Mouse (Mus musculus) liver, embryonic 14.5 days (tissue): ENCODE results near the gene Fndc3a. TPM values are rescaled to one million over a fixed set of nuclear protein-coding genes. Genes with fewer than 3 reads are reported as not detected.

Experiments
- ATAC-seq: fragments of 200-750 bp; cut with Nextera tagmentation; 2 replicates; pipeline ENCODE4 v1.8.0; 2017; ENCODE audit warnings: moderate number of reproducible peaks, mild to moderate bottlenecking, moderate library complexity; ENCODE audit not compliant: insufficient read depth
- DNase-seq, 3 experiments: peaks; one replicate each; pipeline ENCODE4 v3.0.0-alpha.2; 2012 to 2013; ENCODE audit warnings: low read depth in 3 of 3, low spot score in 3 of 3
- H3K27ac ChIP-seq: fragments of 300-500 bp; sonication (generic); 2 replicates; pipeline ENCODE4 v1.5.1; 2014; ENCODE audit warnings: moderate library complexity, mild to moderate bottlenecking, control low read depth, inconsistent platforms
- H3K27me3 ChIP-seq: fragments of 300-500 bp; sonication (generic); 2 replicates; pipeline ENCODE4 v1.6.1; 2014; ENCODE audit warnings: mild to moderate bottlenecking, low read length, moderate library complexity; ENCODE audit not compliant: control insufficient read depth, insufficient read depth
- H3K36me3 ChIP-seq: fragments of 300-500 bp; sonication (generic); replicated peaks from 2 replicates; pipeline ENCODE4 v1.6.1; 2014; ENCODE audit warnings: low read depth; ENCODE audit not compliant: control insufficient read depth, insufficient read depth
- H3K4me1 ChIP-seq, 2 experiments: fragments of 200-500 bp in 1 of 2; fragments of 300-500 bp in 1 of 2; sonication (generic) in 1 of 2; replicated peaks; 2 replicates each; pipeline ENCODE4 v1.6.1; 2012 to 2014; ENCODE audit warnings: antibody characterized with exemption in 1 of 2, inconsistent platforms in 1 of 2, low read length in 1 of 2; ENCODE audit not compliant: control insufficient read depth in 2 of 2, insufficient read depth in 2 of 2
- H3K4me2 ChIP-seq: fragments of 300-500 bp; sonication (generic); 2 replicates; pipeline ENCODE4 v1.6.1; 2014; ENCODE audit warnings: low read depth, mild to moderate bottlenecking, control low read depth, moderate library complexity
- H3K4me3 ChIP-seq, 2 experiments: fragments of 200-500 bp in 1 of 2; fragments of 300-500 bp in 1 of 2; sonication (generic) in 1 of 2; 2 replicates each; pipeline ENCODE4 v1.5.1; 2012 to 2014; ENCODE audit warnings: low read depth in 2 of 2, low read length in 2 of 2, mild to moderate bottlenecking in 2 of 2, control low read depth in 1 of 2, inconsistent platforms in 1 of 2, moderate library complexity in 1 of 2; ENCODE audit not compliant: insufficient read depth in 1 of 2
- H3K9ac ChIP-seq: fragments of 300-500 bp; sonication (generic); replicated peaks from 2 replicates; pipeline ENCODE4 v1.6.1; 2014; ENCODE audit warnings: mild to moderate bottlenecking, control low read depth, moderate library complexity
- H3K9me3 ChIP-seq: fragments of 300-500 bp; sonication (generic); 2 replicates; pipeline ENCODE4 v1.6.1; 2016; ENCODE audit warnings: low read length, mixed read lengths; ENCODE audit not compliant: control insufficient read depth
- CTCF ChIP-seq: IDR thresholded peaks from 2 replicates; pipeline ENCODE4 v1.5.1; 2016; ENCODE audit warnings: antibody characterized with exemption, low read depth, control low read depth
- EP300 ChIP-seq: IDR thresholded peaks from 2 replicates; pipeline ENCODE4 v1.6.1; 2016; ENCODE audit warnings: antibody characterized with exemption, low read depth
- WGBS: fragments of 180-500 bp; shearing (Covaris S2); extraction: QIAGEN DNeasy Blood & Tissue Kit; methylation state at CpG from one replicate; pipeline ENCODE4 v1.1.7; 2014; ENCODE audit not compliant: insufficient replicate concordance; 5-methylcytosine and 5-hydroxymethylcytosine counted together
- polyA plus RNA-seq, 2 experiments: library from polyadenylated mRNA; depleted of rRNA in 1 of 2; stranded (reverse) in 1 of 2; unstranded in 1 of 2; fragments of >200 nt; fragmentation: Nextera tagmentation in 1 of 2; extraction: Ambion mirVana in 1 of 2; gene quantifications; 2 replicates each; pipeline versions ENCODE4 v1.2.1 to v1.2.3; 2012 to 2014

Gene Fndc3a
- polyA plus RNA-seq, 2 experiments = 5.5 to 6.8 TPM

DNA sequence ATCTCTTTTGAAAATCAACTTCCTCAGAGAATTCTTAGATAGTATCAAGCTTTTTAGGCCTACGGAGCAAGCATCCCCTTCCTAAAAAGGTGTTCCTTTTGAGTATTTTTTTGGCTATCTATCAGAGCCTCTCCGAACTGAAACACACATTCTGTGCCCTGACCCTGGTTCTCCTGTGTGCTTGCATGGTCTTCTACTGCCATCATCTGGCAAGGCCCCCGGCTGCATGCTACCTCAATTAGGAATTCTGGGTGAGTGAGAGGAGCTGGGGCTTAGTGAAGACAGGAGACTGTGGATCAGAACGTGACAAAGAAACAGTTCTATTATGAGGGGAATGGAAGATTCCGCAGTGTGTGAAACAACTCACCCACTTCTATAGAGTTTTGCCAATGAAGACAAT is 193.4 kb downstream of the Fndc3a start:
- Histone ChIP-seq H3K4me1 (no peaks in the 10 kb centered on the region), H3K36me3 (no peaks in the 10 kb centered on the region), H3K4me2 (no peak overlapping the region), H3K9me3 (no peaks in the 10 kb centered on the region), H3K27ac (no peak overlapping the region), H3K4me3 (no peak overlapping the region), H3K27me3 (no peaks in the 10 kb centered on the region), H3K9ac (no peak overlapping the region)
- WGBS = 18% methylated on average over 5 of the region's 5 CpGs
- ATAC-seq (no peak), DNase-seq (no peak)
- TF ChIP-seq CTCF (peak; percentile 57), EP300 (no peak)

DNA sequence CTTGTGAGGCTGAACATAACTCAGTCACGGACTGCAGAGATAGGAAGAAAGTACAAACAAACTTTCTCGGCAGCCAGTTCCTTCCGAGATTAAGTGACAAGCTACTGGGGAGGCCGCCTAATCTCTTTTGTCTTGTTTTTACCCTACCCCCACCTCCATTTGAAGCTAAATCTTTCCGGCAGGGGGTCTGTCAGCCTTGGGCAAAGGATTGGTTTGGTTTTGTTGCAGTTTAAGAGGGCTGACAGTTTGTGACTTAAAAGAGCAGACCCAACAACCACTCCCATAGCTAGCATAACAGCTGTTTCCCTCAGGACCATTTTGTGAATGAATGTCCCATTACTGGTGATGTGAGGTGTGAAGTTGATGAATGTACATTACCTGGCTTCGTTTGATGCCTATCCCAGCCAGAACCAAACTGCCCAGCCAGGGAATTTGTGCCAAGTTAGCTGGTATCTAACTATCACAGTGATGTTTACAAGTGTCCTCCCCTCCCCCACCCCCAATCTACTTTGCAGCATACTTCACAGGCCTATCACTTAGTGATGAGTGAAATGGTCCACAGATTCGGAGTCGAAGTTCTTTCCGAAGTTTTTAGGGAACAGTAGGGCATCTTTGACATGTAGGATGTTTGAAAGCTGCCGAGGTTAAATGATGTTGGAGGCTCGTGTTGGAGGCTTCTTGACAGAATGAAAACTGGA is 202.9 kb downstream of the Fndc3a start:
- DNase-seq (no peak), ATAC-seq (no peak)
- no peaks in the 10 kb centered on the region for H3K9me3 ChIP-seq
- peak overlapping the region in 1 of 2 experiments; percentile 16; a peak in 2 of 4 replicates for H3K4me3 ChIP-seq
- H3K4me1 ChIP-seq = peaks cover 0 to 5% of the 10 kb centered on the region in 2 experiments; a peak in 1 of 4 replicates
- H3K36me3 ChIP-seq = no peaks in the 10 kb centered on the region
- no peak overlapping the region for H3K9ac ChIP-seq
- 18% methylated on average over 11 of the region's 11 CpGs for WGBS
- no peak overlapping the region for H3K27ac ChIP-seq
- TF ChIP-seq EP300 (no peak), CTCF (no peak)
- no peaks in the 10 kb centered on the region for H3K27me3 ChIP-seq
- H3K4me2 ChIP-seq = peak overlapping the region; percentile 14

DNA sequence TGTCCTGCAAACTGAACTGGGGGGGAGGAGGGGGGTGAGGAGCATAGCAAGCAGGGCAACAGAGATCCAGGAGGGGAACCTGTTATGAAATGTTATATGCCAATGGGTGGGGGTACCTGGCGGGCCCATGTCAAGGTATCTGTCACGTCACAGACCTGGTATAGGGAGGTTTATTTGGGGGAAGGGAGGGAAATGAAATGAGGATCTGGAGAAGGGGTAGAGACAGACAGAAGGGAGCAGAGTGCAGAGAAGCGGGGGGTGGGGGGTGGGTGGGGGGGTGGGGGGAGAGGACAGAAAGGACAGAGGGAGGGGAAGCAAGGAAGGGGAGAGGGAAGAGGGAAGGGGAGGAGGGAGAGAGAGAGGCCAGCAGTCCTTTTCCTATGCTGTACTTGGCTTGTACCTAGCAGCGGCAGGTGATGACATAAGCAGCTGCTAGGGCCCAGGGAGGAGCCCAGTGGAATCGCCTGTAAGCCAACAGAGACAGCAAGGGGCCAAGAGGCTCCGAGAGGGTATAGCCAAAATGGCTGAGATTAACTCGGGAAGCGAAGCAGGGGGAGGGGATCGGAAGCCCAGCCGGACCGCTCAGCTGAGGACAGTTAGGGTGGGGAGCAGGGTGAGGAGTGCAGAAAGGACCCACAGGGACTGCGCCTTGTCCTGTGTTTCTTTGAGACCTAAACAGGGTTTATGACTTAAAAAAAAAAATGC is 203.6 kb downstream of the Fndc3a start:
- Histone ChIP-seq H3K9me3 (no peaks in the 10 kb centered on the region), H3K27me3 (no peaks in the 10 kb centered on the region), H3K4me3 (peak overlapping the region in 1 of 2 experiments; percentile 16; a peak in 2 of 4 replicates), H3K4me2 (peak overlapping the region; percentile 14), H3K9ac (no peak overlapping the region), H3K27ac (no peak overlapping the region), H3K4me1 (peaks cover 0 to 5% of the 10 kb centered on the region in 2 experiments; a peak in 1 of 4 replicates), H3K36me3 (no peaks in the 10 kb centered on the region)
- ATAC-seq = no peak
- DNase-seq = no peak
- WGBS = 11% methylated on average over 12 of the region's 12 CpGs
- no peak for TF ChIP-seq EP300
- no peak for TF ChIP-seq CTCF

DNA sequence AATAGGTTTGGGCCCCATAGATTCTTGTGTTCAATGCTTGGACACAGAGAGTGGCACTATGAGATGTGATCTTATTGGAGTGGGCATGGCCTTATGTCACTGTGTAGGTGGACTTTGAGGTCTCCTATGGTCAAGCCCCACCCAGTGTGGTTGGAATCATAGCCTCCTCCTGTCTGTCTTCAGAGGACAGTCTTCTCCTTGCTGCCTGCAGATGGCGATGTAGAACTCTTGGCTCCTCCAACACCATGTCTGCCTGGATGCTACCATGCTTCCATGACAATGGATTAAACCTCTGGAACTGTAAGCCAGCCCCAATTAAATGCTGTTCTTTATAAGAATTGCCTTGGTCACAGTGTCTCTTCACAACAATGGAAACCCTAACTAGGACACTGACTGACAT is 204.8 kb downstream of the Fndc3a start:
- Histone ChIP-seq H3K36me3 (no peaks in the 10 kb centered on the region), H3K9me3 (no peaks in the 10 kb centered on the region), H3K27me3 (no peaks in the 10 kb centered on the region), H3K4me3 (no peak overlapping the region), H3K27ac (no peak overlapping the region), H3K4me1 (peaks cover 0 to 5% of the 10 kb centered on the region in 2 experiments; a peak in 1 of 4 replicates), H3K9ac (no peak overlapping the region), H3K4me2 (no peak overlapping the region)
- ATAC-seq (no peak), DNase-seq (no peak)
- WGBS = 67% methylated on average over 1 of the region's 1 CpGs
- TF ChIP-seq CTCF (peak; percentile 29), EP300 (no peak)

DNA sequence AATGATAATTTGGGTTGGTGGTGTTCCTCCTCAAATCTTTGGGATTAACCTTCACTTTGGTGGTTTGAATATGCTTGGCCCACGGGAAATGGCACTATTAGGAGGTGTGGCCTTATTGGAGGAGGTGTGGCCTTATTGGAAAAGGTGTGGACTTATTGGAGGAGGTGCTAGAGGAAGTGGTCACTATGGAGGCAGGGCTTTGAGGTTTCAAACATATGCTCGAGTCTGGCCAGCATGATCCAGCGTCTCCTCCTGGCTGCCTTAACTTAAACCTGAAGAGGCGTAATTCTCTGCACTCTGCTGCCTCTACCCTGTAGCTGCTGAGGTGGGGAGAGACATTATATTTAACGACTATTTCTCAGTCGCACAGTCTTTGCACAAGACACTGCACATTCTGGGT is 206.6 kb downstream of the Fndc3a start:
- Histone ChIP-seq H3K27ac (no peak overlapping the region), H3K4me1 (peaks cover 0 to 5% of the 10 kb centered on the region in 2 experiments; a peak in 1 of 4 replicates), H3K27me3 (no peaks in the 10 kb centered on the region), H3K9ac (no peak overlapping the region), H3K9me3 (no peaks in the 10 kb centered on the region), H3K4me2 (no peak overlapping the region), H3K4me3 (no peak overlapping the region), H3K36me3 (no peaks in the 10 kb centered on the region)
- 37% methylated on average over 6 of the region's 6 CpGs for WGBS
- DNase-seq (no peak), ATAC-seq (no peak)
- TF ChIP-seq CTCF = no peak
- no peak for TF ChIP-seq EP300
